Mouse (Mus musculus) left cerebral cortex, adult 18-20 months (tissue): Measurements from ENCODE around the gene Hoxc8. TPM values are rescaled to one million over a fixed set of nuclear protein-coding genes. Genes with fewer than 3 reads are reported as not detected.

Experiments used
- DNase-seq, 2 experiments: peaks; one replicate each; pipeline ENCODE4 v3.0.0; 2021 to 2022; ENCODE audit warnings: low spot score in 2 of 2, mixed read lengths in 1 of 2
- long read RNA-seq, 2 experiments: library from polyadenylated mRNA; stranded (forward); transcript quantifications; one replicate each; pipeline ENCODE4 v2.0.0; 2021
- total RNA-seq, 2 experiments: library from RNA; stranded (reverse); gene quantifications; 2 replicates each; pipeline ENCODE4 v1.2.3; 2021

Gene Hoxc8
- total RNA-seq, result not detected
- long read RNA-seq, experiment 1, result 0 reads
- long read RNA-seq, experiment 2, result 0 reads

DNA sequence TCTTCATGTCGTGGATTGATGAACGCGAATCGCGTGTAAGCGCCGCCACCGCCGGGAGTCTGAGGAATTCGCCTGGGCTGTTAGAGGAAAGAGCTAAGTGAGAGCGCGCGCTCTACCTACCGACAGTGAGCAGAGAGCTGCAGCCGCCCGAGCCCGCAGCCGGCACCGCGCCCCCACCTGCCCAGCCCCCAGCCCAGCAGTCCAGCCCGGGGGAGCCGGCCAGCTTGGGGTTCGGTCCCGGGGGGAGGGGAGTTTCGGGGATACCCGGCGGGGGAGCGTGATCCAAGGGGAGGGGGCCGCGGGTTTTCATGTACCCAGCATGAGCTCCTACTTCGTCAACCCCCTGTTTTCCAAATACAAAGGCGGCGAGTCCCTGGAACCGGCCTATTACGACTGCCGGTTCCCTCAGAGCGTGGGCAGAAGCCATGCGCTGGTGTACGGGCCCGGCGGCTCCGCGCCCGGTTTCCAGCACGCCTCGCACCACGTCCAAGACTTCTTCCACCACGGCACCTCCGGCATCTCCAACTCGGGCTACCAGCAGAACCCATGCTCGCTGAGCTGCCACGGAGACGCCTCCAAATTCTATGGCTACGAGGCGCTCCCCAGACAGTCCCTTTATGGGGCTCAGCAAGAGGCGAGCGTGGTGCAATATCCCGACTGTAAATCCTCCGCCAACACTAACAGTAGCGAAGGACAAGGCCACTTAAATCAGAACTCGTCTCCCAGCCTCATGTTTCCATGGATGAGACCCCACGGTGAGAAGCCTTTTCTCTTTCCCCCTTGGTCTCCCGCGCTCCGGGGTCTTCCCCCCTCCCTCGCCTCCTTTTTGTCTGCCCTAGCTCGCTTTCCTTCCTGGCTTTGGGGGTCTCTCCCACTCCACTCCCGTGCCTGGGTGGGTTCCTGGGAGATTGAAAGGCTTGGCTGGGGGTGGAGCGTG is at the start of gene Hoxc8:
Gene Hoxc8 (plus strand): TSS at position 147 of the 937 bp plus-strand sequence.
- no peak for DNase-seq

DNA sequence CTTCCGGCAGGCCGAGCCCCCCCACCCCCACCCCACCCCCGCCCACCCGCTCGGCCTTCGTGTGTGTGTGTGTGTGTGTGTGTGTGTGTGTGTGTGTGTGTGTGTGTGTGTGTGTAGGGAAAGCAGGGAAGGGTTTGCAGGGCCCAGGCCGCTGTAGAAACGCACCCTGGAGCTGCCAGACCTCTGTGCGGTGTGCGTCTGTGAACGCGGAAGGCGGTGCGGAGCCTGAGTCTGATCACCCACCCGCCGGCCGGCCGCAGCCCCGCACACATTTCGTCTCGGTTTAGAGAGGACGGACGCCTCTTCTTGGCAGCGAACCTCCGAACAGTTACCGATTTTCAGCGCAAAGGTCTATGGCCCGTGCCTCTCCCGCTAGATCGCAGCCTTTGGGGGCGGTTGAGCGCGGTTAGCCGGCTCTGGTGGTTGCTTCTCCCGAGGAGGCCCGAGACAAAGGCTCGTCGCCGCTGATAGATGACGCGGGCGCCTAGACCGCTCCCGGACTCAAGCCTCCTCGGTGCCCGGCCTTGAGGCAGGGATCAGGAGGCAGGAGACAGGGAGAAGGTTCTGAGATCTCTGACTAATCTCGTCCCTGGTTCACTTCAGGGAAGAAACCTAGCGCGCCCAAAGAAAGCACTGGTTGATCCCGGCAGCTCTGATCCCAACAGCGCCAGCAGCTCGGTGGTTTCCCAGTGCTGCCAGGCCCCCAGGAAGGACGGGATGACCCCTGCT is 47.5 kb upstream of the Hoxc8 start:
- DNase-seq, result no peak

DNA sequence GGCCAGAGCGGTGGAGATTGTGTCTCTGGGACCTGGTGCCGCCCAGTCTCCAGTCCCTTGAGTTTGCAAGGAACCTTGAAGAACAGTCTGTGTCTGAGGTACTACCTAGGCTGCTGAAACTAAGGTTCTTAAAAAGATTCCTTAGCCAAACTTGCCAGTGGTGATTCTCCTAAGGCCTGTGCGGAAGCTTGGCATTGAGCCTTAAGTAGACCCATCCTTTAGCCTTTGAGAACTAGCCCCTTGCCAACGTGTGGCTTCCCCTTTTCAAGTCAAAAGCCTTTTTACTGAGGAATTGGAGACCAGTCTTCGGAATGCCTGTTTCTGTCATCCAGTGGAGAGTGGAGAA is 47.0 kb upstream of the Hoxc8 start:
- DNase-seq, result no peak

DNA sequence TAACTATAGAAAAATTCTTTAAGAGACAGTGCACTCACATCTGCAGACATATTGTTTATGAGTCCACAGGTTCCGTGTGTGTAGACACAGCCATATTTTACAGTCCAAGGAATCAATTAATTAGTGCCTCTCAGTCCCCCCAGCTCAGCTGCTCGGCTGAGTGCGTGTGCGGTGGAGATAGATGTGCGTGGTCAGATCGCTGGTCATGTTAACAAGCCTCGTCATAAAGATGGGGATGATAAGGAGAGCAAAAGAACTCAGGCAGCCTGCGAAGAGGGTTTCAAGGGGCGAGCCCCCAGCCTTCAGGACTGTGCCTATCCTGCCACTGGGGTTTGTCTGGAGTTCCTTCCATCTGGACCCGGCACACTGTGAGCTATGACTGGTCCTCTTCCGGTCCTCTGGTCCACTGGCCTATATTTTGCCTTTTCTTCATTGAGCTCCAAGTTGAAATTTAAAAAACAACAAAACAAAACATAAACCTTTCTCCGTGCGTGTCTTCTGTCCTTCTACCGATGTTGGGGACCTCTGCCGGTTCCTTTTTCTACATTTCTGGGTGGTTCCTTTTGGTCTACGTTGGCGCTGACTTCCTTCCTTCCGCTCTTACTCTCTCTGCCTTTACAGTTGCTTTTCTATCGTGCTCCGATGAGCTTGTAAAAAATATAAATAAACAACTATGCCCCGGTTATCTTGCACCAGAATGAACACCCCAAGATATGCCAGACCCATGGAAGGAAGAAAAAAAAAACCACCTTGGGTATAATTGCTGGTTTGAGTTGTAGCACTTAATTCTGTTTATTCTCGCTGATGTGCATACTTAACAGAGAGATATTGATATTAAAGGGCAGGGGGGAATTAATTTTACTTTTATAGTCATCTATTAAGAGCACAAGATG is 45.0 kb upstream of the Hoxc8 start:
- DNase-seq, result no peak

DNA sequence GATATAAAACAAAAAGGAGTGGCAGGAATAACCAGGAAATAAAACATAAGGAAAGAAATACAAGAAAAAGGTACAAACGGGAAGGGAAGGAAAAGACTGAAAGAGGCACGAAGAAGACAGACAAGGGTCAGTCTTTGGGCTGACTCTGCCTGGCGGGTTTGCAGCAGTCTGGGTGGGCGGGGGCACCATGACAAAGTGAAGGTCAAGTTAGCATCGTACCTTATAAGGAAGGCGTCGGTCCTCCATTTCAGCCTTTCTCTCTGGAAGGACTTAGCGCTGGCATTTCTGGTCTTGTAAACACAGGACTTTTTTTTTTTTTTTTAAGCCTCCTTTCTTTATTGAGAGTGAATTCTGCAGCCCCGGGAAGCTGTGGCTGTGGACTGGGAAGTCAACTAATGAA is 43.1 kb upstream of the Hoxc8 start:
- DNase-seq, result no peak

DNA sequence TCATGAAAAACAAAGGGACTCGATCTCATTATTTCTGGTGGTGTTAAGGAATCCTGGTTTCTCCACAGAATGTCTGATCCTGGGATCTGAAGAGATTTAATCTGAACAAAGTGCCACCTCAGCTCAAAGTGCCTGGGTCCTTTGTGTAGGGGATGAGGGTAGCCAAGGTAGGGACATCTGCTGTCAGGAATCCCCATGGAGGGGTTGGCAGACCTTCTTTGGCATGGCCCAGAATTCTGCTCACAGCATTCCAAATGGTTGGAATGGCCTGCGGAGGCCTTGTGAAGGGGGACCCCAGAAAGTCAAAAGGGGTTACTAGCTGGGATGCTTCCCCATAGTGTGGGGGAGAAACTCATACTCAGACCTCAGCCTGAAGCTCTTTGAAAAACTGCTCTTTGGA is 41.6 kb upstream of the Hoxc8 start:
- DNase-seq, result no peak

DNA sequence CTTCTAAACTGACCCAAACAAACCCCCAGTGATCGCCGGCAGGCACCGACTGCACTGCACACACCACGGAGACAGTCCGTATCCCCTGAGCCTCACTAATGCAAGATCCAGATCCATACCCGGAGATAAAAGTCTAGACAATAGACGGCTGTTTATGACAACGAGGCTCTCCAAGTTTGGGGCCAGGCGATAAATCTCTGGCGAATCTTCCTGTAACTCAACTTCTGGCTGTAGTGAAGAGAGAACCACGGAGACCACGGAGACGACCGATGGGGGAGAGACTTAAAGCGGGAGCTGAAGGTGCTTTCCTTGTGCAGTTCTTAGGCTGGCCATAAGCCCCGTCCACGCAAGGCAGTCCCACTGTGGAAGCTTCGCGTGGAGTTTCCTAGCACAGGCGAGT is 40.7 kb upstream of the Hoxc8 start:
- DNase-seq, result no peak

DNA sequence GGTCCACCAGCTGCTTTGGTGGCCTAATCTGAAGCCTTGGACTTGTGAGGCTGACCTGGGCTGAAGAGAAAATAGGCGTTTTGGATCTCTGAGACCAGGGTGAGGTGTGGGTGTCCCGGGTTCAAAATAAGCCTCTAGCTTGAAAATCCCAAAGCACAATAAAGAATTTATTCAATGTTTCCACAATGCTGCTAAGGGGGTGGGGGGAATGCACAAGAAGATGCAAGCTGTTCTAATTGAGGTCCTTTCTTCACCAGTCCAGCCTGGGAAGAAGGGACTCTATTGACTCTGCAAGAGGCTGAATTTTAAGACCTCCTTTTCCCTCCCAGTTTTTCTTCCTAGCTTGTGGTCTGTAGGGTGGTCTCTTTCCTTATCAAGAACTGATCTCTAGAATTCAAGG is 39.5 kb upstream of the Hoxc8 start:
- DNase-seq, result no peak

DNA sequence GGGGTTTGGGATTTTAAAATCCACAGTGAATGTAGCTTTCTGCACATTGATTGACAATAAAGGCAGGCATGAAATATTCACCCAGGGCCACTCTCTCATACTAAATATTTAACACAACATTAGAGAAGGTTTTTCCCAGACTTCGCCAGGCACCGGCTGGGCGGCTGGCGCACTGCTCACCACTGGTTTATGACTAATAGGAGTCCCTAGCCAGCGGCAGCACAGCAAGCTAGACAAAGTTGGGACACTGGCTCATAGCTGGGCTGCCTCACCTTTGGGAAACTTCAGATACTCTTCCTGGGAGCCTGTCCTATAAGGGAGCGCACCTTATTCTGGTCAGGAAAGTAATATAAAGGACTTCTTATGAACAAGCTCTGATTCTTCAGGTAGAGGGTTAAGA is 36.8 kb upstream of the Hoxc8 start:
- no peak for DNase-seq

DNA sequence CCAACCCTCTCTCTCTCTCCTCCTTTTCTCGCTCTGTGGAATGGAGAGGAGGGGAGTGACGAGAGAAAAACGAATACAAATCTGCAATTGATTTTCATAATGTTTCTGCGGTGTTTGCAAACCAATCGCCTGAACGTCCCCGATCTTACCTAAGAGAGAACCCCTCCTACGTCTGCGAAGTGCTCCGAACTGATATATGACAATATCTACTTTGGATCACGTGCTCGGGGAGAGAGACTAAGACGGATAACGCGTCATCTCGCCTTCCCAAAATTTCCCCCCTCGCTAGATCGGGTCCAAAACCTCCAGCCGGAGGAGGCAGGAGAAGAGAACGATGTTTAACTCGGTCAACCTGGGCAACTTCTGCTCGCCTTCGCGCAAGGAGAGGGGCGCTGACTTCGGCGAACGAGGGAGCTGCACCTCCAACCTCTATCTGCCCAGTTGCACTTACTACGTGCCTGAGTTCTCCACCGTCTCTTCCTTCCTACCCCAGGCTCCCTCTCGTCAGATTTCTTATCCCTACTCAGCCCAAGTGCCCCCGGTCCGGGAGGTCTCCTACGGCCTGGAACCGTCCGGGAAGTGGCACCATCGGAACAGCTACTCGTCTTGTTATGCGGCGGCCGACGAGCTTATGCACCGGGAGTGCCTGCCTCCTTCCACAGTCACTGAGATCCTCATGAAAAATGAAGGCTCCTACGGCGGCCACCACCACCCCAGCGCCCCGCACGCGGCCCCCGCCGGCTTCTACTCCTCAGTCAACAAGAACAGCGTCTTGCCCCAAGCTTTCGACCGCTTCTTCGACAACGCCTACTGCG is 36.0 kb upstream of the Hoxc8 start, which contains the start of gene Hoxc11:
Gene Hoxc11 (plus strand): TSS at position 236 of the 815 bp plus-strand sequence.
- DNase-seq, result no peak

DNA sequence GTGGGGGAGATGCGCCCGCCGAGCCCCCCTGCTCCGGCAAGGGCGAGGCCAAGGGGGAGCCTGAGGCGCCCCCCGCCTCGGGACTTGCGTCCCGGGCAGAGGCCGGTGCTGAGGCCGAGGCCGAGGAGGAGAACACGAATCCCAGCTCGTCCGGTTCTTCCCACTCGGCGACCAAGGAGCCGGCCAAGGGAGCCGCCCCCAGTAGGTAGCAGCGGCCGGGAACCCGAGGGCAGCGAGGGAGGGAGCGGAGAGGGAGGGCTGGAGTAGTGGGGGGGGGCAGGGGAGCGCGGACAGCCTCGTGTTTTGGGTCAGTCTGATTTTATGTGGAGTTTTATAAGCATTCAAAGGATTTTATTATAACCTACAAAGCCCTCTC is 35.4 kb upstream of the Hoxc8 start:
- DNase-seq, result no peak

DNA sequence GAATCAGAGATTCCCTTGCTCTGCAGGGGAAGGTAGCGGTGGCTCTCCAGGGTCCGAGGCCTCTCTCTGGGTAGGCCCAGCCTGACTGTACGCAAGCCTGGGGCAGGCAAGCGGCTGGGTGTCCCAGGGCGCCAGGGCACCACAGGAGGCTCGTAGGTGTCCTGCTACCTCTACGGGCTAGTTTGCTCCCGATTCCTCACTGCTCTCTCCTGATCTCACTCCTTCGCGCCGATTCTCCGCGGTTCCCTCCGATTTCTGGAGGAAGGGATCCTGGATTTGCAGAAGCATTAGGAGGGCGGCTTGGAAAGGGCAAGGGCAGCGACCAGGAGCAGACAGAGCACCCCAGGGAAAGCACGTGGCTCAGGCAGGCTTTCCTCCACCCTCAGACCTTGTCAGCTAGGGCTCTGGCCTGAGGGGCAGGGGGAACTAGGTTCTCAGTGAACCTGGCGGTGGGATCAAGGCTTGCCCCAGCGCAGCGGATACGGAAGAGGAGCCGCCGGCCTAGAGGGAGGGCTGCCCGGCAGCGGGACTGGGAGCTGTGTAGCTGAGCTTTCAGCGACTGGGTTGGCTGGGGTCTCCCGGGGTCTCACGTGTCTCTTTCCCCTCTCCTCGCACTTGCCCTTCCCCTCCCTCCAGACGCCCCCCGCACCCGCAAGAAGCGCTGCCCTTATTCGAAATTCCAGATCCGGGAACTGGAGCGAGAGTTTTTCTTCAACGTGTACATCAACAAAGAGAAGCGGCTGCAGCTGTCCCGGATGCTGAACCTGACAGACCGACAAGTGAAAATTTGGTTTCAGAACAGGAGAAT is 34.4 kb upstream of the Hoxc8 start:
- DNase-seq, result no peak

DNA sequence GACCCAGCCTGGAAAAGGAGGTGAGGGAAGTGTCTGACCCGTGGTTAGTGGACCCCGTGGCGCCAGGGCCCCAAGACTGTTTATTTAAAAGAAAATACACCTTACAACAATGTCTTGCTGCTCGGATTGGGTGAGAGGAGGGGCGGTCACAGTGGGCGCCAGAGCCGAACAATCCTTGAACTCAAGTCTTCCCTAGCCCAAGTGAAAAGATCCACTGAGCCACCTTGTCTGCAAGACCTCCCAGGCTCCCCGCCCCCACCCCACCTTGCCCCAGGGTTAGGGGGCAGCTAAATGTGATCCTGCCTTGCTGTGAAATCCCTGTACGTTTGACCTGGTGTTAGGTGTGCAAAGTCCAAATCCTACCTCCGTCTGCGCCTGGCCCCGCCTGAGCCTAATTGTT is 33.5 kb upstream of the Hoxc8 start:
- DNase-seq, result no peak

DNA sequence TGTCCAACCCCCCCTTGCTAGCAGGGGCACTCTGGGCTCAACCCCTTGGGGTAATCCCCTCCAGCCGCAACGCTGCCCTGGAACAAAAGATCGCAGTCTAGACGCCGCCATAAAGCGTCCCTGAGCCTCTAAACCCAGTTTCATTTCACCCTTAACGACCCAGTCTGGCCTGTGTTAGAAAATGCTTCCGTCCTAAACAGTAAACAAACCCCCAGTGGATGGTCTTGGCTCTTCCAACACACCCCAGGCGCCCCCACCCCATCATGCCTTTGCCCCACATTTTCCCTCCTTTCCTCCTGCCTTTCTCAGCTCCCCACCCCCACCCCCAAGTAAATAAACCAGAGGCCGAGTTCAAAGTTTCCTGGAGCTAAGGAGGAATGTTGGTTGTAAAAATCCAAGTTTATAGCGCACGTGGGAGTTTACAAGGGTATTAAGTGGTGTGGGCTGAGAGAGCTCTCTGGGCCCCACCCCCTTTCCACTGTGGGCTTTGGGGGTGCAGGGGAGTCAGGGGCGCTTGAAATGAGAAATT is 30.7 kb upstream of the Hoxc8 start:
- no peak for DNase-seq

DNA sequence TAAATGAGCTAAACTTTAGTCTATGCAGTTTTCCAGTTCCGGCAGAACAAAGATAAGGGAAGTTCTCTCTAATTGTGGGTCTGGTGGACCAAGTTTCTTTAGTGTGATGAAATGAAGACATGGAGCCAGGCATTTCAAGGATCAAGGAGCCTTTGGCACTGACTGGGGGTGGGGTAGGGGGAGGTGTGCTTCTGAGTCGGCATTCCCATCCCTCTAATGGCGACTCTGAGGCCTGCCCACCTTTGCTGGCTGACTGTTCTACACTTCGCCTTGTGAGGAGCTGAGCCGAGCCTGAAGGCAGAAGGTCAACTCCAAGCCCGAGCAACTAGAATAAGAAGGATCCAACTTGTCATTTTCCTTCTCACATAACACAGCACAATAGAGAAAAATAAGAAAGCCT is 28.7 kb upstream of the Hoxc8 start:
- DNase-seq, result no peak

DNA sequence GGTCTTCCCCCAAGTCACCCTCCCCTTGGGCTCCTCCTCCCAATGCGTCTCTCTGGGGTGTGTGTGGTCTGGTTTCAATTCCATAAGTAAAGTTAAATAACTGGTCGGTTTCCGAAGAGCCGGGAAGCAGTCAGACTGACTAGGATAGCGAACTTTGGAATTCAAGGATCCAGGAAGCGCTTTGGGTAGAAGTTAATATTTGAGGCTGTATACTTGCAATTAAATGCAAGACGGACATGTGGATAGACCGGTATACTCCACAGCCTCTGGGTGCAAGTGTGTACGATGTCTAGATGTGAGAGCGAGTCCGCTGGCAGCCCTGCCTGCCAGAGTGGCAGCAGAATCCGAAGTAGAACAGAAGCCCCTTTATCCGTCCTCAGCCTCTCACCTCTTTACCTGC is 27.9 kb upstream of the Hoxc8 start:
- DNase-seq, result no peak

DNA sequence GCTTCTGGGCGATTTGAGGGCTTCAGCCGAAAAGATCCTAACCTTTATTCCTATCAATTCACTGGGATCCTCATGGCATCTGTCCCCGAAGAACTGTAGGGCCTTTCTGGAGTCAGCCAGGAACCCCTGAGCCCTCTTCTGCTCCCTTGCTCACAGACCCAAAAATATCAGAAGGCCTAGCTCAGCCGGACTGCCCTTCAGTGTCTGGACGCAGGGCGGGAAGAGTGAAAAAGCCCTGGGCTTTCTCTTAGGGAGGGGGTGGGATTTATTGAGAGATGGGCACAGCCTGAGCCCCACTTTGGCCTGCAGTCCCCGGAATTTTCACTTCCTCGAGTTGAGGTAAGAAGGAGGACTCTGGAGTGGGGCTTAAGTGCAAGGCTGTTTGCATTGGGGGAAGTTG is 27.1 kb upstream of the Hoxc8 start:
- DNase-seq, result no peak

DNA sequence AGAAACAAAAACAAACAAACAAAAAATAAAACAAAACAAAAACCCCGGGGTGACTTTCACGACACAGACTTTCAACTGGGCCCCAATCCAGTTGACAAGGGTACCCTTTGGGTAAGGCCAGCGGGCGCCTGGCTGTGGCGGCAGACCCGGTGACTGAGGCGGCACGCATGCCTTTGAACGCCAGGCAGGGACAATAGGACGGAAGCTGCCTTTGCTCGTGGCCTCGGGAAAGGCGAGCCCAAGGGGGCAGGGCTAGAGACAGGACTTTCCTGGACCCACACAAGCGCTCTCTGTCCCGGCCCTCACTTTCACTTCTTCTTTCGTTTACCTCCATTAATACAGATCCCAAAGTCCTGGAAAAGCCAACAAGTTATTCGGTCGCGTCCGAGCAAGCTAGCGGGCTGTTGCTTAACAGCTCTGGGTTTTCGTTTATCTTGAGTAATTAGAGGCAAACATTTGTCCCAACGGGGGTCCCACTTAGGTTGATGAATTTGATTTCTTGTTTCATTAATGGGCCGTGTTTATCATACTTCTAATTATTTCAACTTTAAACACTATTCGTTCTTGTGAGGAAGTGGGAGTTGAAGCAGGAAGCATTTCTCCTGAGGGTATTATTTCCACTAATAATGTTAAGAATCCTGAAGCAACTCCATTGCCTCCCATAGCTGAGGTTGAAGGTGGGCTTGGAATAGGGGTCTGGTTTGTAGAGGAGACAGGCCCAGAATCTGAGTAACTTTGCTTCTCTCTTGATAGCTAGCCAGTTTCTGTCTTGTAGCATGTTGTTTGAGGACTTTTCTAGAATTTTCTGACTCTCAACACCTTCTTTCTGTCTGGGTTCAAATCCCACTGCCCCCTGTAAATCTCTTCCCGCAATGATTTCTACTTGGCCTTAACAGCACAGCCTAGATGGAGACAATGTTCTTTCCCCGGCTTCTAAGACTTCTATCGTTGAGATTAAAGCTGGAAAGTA is 26.5 kb upstream of the Hoxc8 start:
- no peak for DNase-seq
